Mouse (Mus musculus) bone marrow macrophage, adult 2 months (primary cell): ENCODE results near the gene Alg9.

ENCODE experiments used
- CTCF ChIP-seq: IDR thresholded peaks from 2 replicates; pipeline ENCODE4 v1.5.1; 2012; ENCODE audit warnings: low read depth, mild to moderate bottlenecking, low read length, moderate library complexity
- POLR2A ChIP-seq: IDR thresholded peaks from 2 replicates; pipeline ENCODE4 v1.6.1; 2012; ENCODE audit warnings: mild to moderate bottlenecking, low read depth, low read length, borderline replicate concordance

DNA sequence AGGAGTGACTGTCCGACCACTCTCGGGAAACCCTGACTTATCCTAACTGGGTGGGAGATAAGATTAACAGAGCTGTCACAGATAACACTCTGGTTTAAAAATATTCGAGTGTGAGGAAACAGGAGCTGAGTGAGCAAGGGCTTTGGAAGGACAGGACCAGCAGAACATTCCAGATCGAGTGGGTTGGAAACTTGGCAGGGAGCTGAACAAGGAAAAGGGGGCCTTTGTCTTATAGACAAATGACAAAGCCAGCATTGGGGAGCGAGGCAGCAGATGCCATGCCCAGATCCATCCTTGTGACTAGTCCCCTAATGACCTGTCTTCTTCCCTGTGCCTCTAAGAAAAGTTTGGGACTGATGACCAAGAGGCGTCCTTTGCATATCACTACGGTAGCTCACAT, 20.9 kb upstream of the Alg9 start:
- TF ChIP-seq POLR2A (no peak), CTCF (no peak)
